Mouse (Mus musculus): ENCODE measurements around the gene Gm17093. TPM values are rescaled to one million over a fixed set of nuclear protein-coding genes. Genes with fewer than 3 reads are reported as not detected.

The Gm17093 gene
- not detected for polyA plus RNA-seq (2014; fragmentation: Illumina TruSeq; extraction: RNeasy Lipid Tissue Mini Kit (QIAGEN cat#74804); ENCODE audit: low read depth, low replicate concordance)

GRCm38 (mm10) chr14:44517976-44518375, at the start of gene Gm17093:
Gm17093 (plus strand) TSS chr14:44518276.

DNA sequence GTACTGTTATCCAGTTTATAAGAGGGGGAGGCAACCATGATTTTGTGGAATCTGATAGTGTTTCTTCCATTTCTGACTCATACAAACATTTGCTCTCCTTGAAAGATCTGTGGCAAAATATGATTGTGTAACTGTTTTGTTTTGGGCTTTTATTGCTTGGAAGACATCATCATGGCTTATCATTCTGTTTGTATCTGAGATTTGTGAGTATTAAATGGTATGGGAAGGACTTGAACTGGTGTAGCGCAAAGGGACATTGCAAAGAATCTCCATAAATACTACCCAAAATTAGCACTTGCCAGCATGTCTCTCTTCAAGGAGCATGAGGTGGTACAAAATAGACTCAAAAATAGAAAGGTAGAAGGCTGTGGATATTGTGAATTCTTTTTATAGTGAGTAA, 25.9 kb upstream of the Gm17093 start, which contains the start of gene BC061237:
TSS of gene BC061237 (plus strand) at position 301 of the 400 bp plus-strand sequence.

Other genes starting within 250 kb of the Gm17093 start
- not detected for gene Gm8220, start 232.7 kb upstream of the Gm17093 start, polyA plus RNA-seq (2014; fragmentation: Illumina TruSeq; extraction: RNeasy Lipid Tissue Mini Kit (QIAGEN cat#74804); ENCODE audit: low read depth, low replicate concordance)
- gene Gm5930, start 179.7 kb upstream of the Gm17093 start, polyA plus RNA-seq (2014; fragmentation: Illumina TruSeq; extraction: RNeasy Lipid Tissue Mini Kit (QIAGEN cat#74804); ENCODE audit: low read depth, low replicate concordance) = not detected
- gene Gm8229, start 152.9 kb upstream of the Gm17093 start, polyA plus RNA-seq (2014; fragmentation: Illumina TruSeq; extraction: RNeasy Lipid Tissue Mini Kit (QIAGEN cat#74804); ENCODE audit: low read depth, low replicate concordance) = not detected
- not detected for gene Gm3371, start 107.6 kb upstream of the Gm17093 start, polyA plus RNA-seq (2014; fragmentation: Illumina TruSeq; extraction: RNeasy Lipid Tissue Mini Kit (QIAGEN cat#74804); ENCODE audit: low read depth, low replicate concordance)
- gene Gm8232, start 84.6 kb upstream of the Gm17093 start, polyA plus RNA-seq (2014; fragmentation: Illumina TruSeq; extraction: RNeasy Lipid Tissue Mini Kit (QIAGEN cat#74804); ENCODE audit: low read depth, low replicate concordance) = not detected
- gene BC061237, start 25.8 kb upstream of the Gm17093 start, polyA plus RNA-seq (2014; fragmentation: Illumina TruSeq; extraction: RNeasy Lipid Tissue Mini Kit (QIAGEN cat#74804); ENCODE audit: low read depth, low replicate concordance) = not detected
- not detected for gene Gm8247, start 64.9 kb downstream of the Gm17093 start, polyA plus RNA-seq (2014; fragmentation: Illumina TruSeq; extraction: RNeasy Lipid Tissue Mini Kit (QIAGEN cat#74804); ENCODE audit: low read depth, low replicate concordance)
- gene Gm5624, start 109.7 kb downstream of the Gm17093 start, polyA plus RNA-seq (2014; fragmentation: Illumina TruSeq; extraction: RNeasy Lipid Tissue Mini Kit (QIAGEN cat#74804); ENCODE audit: low read depth, low replicate concordance) = not detected
- not detected for gene Gm8257, start 188.2 kb downstream of the Gm17093 start, polyA plus RNA-seq (2014; fragmentation: Illumina TruSeq; extraction: RNeasy Lipid Tissue Mini Kit (QIAGEN cat#74804); ENCODE audit: low read depth, low replicate concordance)
- gene Gm8267, start 232.1 kb downstream of the Gm17093 start, polyA plus RNA-seq (2014; fragmentation: Illumina TruSeq; extraction: RNeasy Lipid Tissue Mini Kit (QIAGEN cat#74804); ENCODE audit: low read depth, low replicate concordance) = not detected